Mouse (Mus musculus): ENCODE results near the gene Krtcap2.

- no peak for TF ChIP-seq CTCF (conservative IDR thresholded peaks at IDR 0.05 in 1 of 2, IDR thresholded peaks at IDR 0.05 in 1 of 2; ENCODE audit: low read depth in 2 of 2, low read length in 2 of 2)
- no peak for TF ChIP-seq RAD21 (IDR thresholded peaks at IDR 0.05; ENCODE audit: low read depth, low read length)
- no peak for TF ChIP-seq BHLHE40 (IDR thresholded peaks at IDR 0.05; ENCODE audit: low read depth, low read length)
- TF ChIP-seq MAFK (IDR thresholded peaks at IDR 0.05; ENCODE audit: insufficient replicate concordance, low read length) = no peak
- TF ChIP-seq JUND (conservative IDR thresholded peaks at IDR 0.05; ENCODE audit: low read depth, low read length) = no peak
- no peak for TF ChIP-seq MAX (IDR thresholded peaks at IDR 0.05; ENCODE audit: low read length)
- no peak for TF ChIP-seq HCFC1 (IDR thresholded peaks at IDR 0.05; ENCODE audit: low read depth, low read length)
- TF ChIP-seq SMC3 (IDR thresholded peaks at IDR 0.05; ENCODE audit: low read depth, low read length) = no peak
- TF ChIP-seq POLR2A (IDR thresholded peaks at IDR 0.05; ENCODE audit: low read depth, low read length) = no peak; the same call in 1 of the 2 replicates
- TF ChIP-seq MYC (IDR thresholded peaks at IDR 0.05; ENCODE audit: low read depth, low read length) = no peak
These were observed 37.6 kb upstream of the Krtcap2 start for GRCm38 (mm10) chr3:89208075-89208657.

All from CH12.LX (cell line).